Mouse (Mus musculus) stomach, postnatal 0 days (tissue): ENCODE measurements around the gene Il21r.

Experiments
- CTCF ChIP-seq: IDR thresholded peaks from 2 replicates; pipeline ENCODE4 v1.5.1; 2016; ENCODE audit warnings: antibody characterized with exemption, low read depth, mild to moderate bottlenecking, moderate library complexity
- EP300 ChIP-seq: optimal IDR thresholded peaks from 2 replicates; pipeline ENCODE3; 2016; ENCODE audit warnings: antibody characterized with exemption

- TF ChIP-seq EP300 (no peak), CTCF (no peak)
Measured at GRCm38 (mm10) chr7:125615453-125615852, 12.2 kb downstream of the Il21r start.
